Mouse (Mus musculus) mouse trophoblast stem cell (cell line): Measurements from ENCODE around the gene Dock6.
"Not testable (repeated sequence)": the region's sequence is repeated elsewhere in the genome, so short reads cannot be mapped to it uniquely, and the experiment has no call there.

ENCODE experiments used
- in situ Hi-C, 2 experiments: fragments of 300-500 bp; cut with MseI, MboI; formaldehyde crosslinking; loops; 2 replicates in 1 of 2; 3 replicates in 1 of 2; pipeline ENCODE4 v1.15.1; 2025

Gene Dock6

GRCm38 (mm10) chr9:21781657-21782468 lies 70.6 kb downstream of the Dock6 start:
- in situ Hi-C loops: no loop called here

- in situ Hi-C loops: no loop called here
Observed at GRCm38 (mm10) chr9:21777726-21778125, 74.7 kb downstream of the Dock6 start.

GRCm38 (mm10) chr9:21774353-21774752 lies 78.1 kb downstream of the Dock6 start:
- in situ Hi-C loops: no loop called here

- in situ Hi-C loops: not testable (repeated sequence)
Observed at GRCm38 (mm10) chr9:21773396-21773795, 79.0 kb downstream of the Dock6 start.

- in situ Hi-C loops: no loop called here
Observed at GRCm38 (mm10) chr9:21769558-21770183, 82.8 kb downstream of the Dock6 start.

GRCm38 (mm10) chr9:21768511-21769411 lies 83.7 kb downstream of the Dock6 start:
- in situ Hi-C loops: no loop called here

- in situ Hi-C loops: no loop called here
Observed at GRCm38 (mm10) chr9:21767896-21768295, 84.5 kb downstream of the Dock6 start.

- in situ Hi-C loops: no loop called here
Observed at GRCm38 (mm10) chr9:21764084-21764999, 88.1 kb downstream of the Dock6 start.

- in situ Hi-C loops: no loop called here
Observed at GRCm38 (mm10) chr9:21762135-21762534, 90.3 kb downstream of the Dock6 start.

- in situ Hi-C loops: no loop called here
Observed at GRCm38 (mm10) chr9:21760155-21761088, 92.0 kb downstream of the Dock6 start, which contains the start of gene Spc24. TSS of gene Spc24 (minus strand) at chr9:21760303.

- in situ Hi-C loops: no loop called here
Observed at GRCm38 (mm10) chr9:21759718-21760117, 92.7 kb downstream of the Dock6 start.

- in situ Hi-C loops: no loop called here
Observed at GRCm38 (mm10) chr9:21758576-21759529, 93.6 kb downstream of the Dock6 start.

- in situ Hi-C loops: no loop called here
Observed at GRCm38 (mm10) chr9:21754516-21755321, 97.7 kb downstream of the Dock6 start.

GRCm38 (mm10) chr9:21754003-21754402 lies 98.4 kb downstream of the Dock6 start:
- in situ Hi-C loops: no loop called here

GRCm38 (mm10) chr9:21752252-21752792 lies 100.1 kb downstream of the Dock6 start:
- in situ Hi-C loops: no loop called here

- in situ Hi-C loops: no loop called here
Observed at GRCm38 (mm10) chr9:21751347-21751746, 101.1 kb downstream of the Dock6 start.

GRCm38 (mm10) chr9:21750370-21750769 lies 102.1 kb downstream of the Dock6 start:
- in situ Hi-C loops: no loop called here
